Mouse (Mus musculus) bone marrow, adult 2 months (tissue): Measurements from ENCODE around the gene Ddhd1.

Experiments
- CTCF ChIP-seq: fragments of 200-500 bp; IDR thresholded peaks from 2 replicates; pipeline ENCODE4 v1.5.1; 2011; ENCODE audit warnings: low read length, control low read depth; ENCODE audit not compliant: control insufficient read depth, insufficient read depth
- POLR2A ChIP-seq: fragments of 200-500 bp; IDR thresholded peaks from 2 replicates; pipeline ENCODE4 v1.6.1; 2011; ENCODE audit warnings: low read depth, mild to moderate bottlenecking, control low read depth, low read length, borderline replicate concordance; ENCODE audit not compliant: control insufficient read depth

- TF ChIP-seq CTCF (no peak), POLR2A (no peak)
Measured at GRCm38 (mm10) chr14:45593261-45593660, 64.7 kb downstream of the Ddhd1 start.
